Mouse (Mus musculus) layer of hippocampus, postnatal 36 days (tissue): Measurements from ENCODE around the gene Chga. TPM values are rescaled to one million over a fixed set of nuclear protein-coding genes. Genes with fewer than 3 reads are reported as not detected.
A peak's percentile ranks its signal among the peaks of the same experiment; 100 is the strongest.

Experiments used
- DNase-seq, 2 experiments: peaks; one replicate each; pipeline ENCODE4 v3.0.0; 2022
- total RNA-seq, 2 experiments: library from RNA; stranded (reverse); gene quantifications; 2 replicates each; pipeline ENCODE4 v1.2.3; 2021

Gene Chga
- total RNA-seq, result 100 to 1,000 TPM; 125 to 130 TPM

- DNase-seq, result peak; percentile 80 to 84
Observed at GRCm38 (mm10) chr12:102554721-102555516, at the start of gene Chga. Gene Chga, plus strand, starts transcription at chr12:102554969.

GRCm38 (mm10) chr12:102505131-102505713 is 49.5 kb upstream of the Chga start:
- no peak for DNase-seq

DNA sequence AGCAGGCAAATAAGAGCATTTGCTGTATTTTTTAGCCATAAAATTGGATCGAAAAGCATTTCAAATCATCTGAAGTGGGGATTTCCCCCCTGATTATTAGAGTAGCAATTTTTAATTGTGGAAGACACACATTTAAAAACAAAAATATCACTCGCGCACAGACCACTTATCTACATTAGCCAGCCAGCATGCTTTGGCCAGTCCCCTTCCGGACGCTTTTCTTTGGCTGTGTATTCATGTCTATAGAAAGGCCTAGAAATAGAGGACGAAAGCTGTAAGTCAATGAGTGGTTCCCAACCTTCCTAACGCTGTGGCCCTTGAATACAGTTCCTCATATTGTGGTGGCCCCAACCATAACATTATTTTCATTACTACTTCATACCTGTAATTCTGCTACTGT is 48.8 kb upstream of the Chga start:
- no peak for DNase-seq

DNA sequence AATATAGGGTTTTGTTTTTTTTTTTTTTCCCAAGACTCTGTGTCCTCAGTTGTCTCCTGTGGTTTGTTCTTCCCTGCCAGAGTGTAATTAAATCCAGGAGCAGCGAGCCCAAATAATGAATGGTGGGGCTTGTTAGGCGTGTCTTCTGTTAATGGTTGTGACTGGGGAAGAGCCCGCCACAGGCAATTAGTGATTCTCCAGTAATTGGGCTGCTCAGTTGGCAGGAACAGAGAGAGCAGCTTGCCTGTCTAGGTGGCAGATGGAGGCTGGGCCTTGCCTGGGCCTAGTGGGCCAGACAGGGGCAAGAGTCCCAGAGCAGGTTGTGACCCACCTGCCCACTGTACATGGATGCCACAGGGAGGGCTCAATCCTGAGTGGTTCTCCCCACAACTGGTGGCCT is 43.4 kb upstream of the Chga start:
- peak in 1 of 2 experiments; percentile 31 for DNase-seq

GRCm38 (mm10) chr12:102514151-102514550 is 40.6 kb upstream of the Chga start:
- DNase-seq, result no peak

GRCm38 (mm10) chr12:102514751-102515150 is 40.0 kb upstream of the Chga start:
- DNase-seq, result no peak

DNA sequence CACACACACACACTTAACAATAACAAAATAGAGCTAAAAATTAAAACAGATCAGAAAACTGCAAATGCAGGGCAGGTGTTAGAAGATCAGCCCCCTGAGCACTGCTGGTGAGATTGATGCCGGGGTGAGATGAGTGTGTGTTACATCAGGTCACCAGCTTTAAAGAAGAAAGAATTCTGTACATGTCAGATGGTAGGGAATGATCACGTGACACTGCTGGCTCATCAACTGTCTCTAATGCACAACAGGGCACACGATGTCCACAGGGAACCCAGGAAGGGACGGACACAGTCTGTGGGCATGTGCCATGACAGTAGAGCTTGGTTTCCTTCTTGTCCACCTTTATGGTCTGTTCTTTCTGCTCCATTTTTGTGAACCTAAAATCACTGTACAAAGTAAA is 38.6 kb upstream of the Chga start:
- no peak for DNase-seq

- no peak for DNase-seq
Observed at GRCm38 (mm10) chr12:102517647-102518046, 37.1 kb upstream of the Chga start.

GRCm38 (mm10) chr12:102519929-102520720 is 34.6 kb upstream of the Chga start:
- DNase-seq, result no peak

- DNase-seq, result no peak
Observed at GRCm38 (mm10) chr12:102521777-102522319, 32.9 kb upstream of the Chga start.

DNA sequence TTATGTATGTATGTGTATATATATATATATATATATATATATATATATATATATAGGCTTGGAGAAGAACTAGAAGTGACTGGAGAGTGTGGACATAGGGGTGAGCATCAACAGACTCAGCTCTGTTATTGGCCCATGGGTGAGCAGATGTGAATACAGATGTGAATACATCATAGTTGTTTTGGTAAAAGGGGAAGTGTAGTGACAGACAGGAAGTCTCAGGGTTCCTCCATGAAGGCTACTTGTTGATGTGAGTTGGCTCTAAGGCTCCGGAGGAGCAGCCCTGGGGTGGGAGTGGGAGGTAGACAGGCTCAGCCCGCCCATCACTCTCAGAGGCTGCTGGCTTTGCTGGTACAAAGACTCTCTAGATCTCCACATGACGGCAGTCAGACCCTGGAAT is 30.6 kb upstream of the Chga start:
- DNase-seq, result no peak

DNA sequence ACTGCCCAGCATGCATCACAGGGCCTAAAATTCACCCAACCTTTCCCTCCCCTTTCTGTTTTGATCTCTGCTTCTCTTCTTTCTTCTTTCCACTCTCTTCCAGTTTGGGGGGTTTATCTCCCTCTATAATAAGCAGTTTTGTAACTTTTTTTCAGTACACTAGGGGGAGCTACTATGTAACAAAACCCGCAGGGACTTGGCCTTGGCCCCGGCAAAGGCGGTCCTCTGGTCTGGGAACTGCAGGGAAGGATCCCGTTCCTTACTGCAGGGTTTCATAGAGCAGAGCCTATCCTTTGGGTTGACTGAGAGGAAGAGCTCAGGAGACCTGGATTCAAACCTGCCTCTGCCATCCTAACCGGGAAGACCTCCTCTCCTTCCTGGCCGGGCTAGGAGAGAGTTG is 30.0 kb upstream of the Chga start:
- no peak for DNase-seq

GRCm38 (mm10) chr12:102527989-102528388 is 26.8 kb upstream of the Chga start:
- DNase-seq, result no peak

DNA sequence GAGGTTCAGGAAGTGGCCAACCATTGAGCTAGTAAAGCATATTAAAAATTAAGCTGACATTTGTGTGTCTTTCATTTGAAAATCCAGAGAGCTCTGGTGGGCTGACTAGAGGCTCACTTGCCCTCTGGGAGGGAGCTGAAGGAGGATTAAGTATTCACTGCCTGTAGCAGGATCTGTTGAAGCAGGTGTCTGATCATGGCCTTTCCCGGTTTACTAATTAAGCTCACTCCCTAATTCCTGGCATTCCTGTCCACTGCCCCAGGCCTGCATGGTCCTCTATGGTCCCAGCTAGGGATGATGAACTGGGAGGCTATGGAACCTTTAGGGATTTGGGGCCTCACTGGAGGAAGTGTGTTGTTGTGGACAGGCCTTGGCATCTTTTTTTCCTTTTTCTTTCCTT is 19.0 kb upstream of the Chga start:
- no peak for DNase-seq

DNA sequence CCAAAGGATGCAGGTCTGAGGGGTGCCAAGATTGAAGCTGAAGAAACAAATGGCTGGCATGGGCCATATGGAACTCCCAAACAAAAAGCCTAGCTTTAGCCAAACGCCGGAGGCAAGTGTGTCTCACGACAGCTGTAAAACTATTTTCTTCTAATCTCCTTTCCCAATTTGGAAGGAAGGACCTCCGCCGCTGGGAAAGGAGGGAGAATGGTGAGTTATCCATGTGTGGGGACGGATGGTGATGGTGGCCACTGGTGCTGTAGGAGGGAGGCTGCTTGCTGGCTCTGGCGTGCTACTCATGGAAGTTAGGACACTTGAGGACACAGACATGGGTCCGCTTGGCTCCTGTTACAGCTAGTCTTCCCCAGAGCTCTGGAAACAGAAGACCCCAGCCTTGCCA is 14.5 kb upstream of the Chga start:
- no peak for DNase-seq

- no peak for DNase-seq
Observed at GRCm38 (mm10) chr12:102541168-102541567, 13.6 kb upstream of the Chga start.

DNA sequence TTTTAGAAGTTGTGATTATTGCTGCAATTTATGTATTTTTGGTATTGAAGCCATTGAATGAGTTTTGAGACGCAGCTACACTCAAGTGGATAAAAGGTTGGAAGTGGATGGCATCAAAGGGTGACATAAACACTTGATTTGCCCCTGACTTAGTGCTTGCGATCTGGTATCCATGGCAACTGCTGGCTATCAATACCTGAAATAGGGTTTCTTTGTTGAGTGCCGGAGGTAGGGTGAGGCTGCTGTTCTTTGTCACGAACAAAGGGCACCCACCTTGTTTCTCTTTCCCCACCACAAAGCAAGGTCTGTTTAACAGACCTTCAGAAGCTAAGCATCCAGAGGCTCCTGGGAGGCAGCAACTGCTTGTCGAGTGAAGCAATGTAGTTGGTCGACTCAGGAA is 9.6 kb upstream of the Chga start:
- DNase-seq, result no peak

- no peak for DNase-seq
Observed at GRCm38 (mm10) chr12:102550529-102550928, 4.2 kb upstream of the Chga start.

DNA sequence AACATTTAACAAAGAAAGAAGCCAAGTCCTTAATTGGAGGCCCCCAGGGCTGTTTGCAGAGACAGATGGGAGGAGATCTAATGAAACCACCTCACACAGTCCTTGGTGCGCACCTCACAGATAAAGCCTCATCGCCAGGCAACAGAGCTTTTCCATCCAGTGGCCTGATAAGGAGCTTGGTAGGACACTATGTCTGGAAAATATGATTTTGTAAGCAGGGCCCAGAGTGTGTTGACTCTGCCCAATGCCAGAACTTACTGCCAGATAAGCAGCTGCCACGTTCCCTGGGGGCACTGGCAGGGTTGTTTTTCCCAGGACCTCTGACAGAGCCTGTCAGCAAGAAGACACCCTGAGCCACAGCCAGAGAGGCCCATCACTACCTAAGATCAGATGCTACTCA is 3.6 kb upstream of the Chga start:
- no peak for DNase-seq

DNA sequence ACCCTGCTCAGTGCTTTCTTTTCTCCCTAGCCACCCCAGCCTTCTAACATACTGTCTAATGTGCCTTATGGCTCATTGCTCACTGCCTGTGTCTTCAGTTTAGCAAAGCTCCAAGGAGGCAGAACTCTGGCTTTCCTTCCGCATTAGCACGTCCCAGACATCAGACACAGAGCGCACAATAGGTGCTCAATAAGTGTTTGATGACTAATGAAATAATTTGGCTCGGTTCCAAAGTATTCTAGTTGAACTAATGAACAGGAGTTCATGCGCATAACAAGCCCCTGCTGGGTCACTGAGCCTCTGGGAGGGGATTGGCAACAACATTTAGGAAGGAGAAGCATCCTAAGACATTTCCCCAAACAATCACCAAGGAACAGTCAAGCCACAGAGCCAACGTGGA is 2.8 kb upstream of the Chga start:
- DNase-seq, result no peak

- no peak for DNase-seq
Observed at GRCm38 (mm10) chr12:102553705-102554275, 979 bp upstream of the Chga start.

DNA sequence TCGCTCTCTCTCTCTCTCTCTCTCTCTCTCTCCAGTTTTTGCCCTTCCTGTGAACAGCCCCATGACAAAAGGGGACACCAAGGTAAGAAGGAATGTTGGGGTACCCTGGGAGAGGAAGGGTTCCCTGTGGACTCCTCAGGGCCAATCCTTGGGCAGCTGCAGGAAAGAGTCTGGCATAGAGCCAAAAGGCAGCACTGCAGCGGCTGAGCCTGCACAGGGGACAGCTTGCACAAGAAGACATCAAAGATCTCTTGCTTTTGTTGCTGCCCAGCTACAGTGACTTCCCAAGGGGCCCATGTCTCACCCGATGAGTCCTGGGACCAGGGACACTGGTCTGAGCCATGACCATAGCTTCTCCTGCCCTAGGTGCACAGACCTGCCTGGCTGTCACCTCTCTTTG is 1.1 kb downstream of the Chga start:
- DNase-seq, result no peak

- DNase-seq, result no peak
Observed at GRCm38 (mm10) chr12:102557372-102557771, 2.6 kb downstream of the Chga start.
